Mouse (Mus musculus): ENCODE data around the gene Atad5.
"Not testable (repeated sequence)": the region's sequence is repeated elsewhere in the genome, so short reads cannot be mapped to it uniquely, and the experiment has no call there.

Gene Atad5

GRCm38 (mm10) chr11:80178316-80178715 is 89.1 kb downstream of the Atad5 start:
- no peak for DNase-seq (ENCODE audit: low spot score)

- DNase-seq (ENCODE audit: low spot score) = no peak
Observed at GRCm38 (mm10) chr11:80181021-80181749, 92.0 kb downstream of the Atad5 start.

GRCm38 (mm10) chr11:80183054-80183704 is 94.0 kb downstream of the Atad5 start:
- DNase-seq (ENCODE audit: low spot score) = not testable (repeated sequence)

GRCm38 (mm10) chr11:80183705-80184255 is 94.6 kb downstream of the Atad5 start, which contains the start of gene Rnf135:
TSS of gene Rnf135 (plus strand) at chr11:80183851.
- DNase-seq (ENCODE audit: low spot score) = peak; percentile 83

- no peak for DNase-seq (ENCODE audit: low spot score)
Observed at GRCm38 (mm10) chr11:80184531-80185071, 95.4 kb downstream of the Atad5 start.

Measured in retina, embryonic 14.5 days (tissue).